Mouse (Mus musculus): ENCODE data around the gene Irgq. TPM values are rescaled to one million over a fixed set of nuclear protein-coding genes. Genes with fewer than 3 reads are reported as not detected.
"Not testable (repeated sequence)": the region's sequence is repeated elsewhere in the genome, so short reads cannot be mapped to it uniquely, and the experiment has no call there.

Gene Irgq
- polyA plus RNA-seq, 1 experiment: 0.18 TPM

DNA sequence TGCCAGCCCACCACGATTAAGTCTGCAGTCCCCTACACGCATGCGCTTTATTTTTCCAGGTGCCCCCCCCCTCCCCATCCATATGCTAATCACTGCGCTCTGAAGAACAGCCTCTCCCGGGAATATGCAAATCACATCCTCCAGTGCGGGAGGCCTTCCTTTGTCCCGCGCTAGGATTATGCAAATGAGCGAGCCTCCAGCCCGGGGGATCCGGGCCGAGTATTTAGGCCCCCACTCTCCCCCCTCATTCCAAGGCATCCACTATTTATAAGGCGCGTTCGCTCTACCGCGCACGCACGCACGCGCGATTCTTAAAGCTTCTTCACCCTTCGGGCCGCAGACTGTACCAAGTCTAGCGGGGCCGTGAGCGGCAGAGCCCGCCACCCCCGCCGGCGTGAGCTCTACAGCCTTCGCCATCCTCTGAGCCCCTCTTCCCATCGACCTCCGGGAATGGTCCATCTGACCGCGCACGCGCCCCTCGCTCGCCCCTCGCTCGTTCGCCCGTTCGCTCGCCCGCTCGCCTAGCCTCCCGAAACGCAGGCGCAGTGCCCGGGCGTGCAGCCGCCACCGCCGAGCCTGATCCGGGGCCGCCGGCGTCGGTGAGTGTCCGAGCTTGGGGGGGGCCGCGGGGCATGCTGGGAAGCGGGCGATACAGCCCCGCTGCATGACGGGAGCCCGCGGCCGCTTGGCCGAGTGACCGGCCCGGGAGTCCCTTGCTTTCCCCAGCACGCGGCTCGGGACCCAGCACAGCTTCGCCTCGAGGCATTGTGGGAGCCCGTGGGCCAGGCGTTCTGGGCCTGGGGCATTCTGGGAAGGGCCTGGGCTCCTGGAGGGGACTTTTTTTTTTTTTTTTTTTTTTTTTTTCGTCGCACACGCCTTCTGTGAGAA, 23.4 kb upstream of the Irgq start, which contains the start of gene Zfp428:
Gene Zfp428, plus strand, starts transcription at position 169 of the 888 bp plus-strand sequence.
- H3K27me3 ChIP-seq (ENCODE audit: control insufficient read depth): peaks cover 50% of the 10 kb centered on the region
- H3K4me3 ChIP-seq (replicated peaks): peak within 1 kb of the TSS; percentile 82

DNA sequence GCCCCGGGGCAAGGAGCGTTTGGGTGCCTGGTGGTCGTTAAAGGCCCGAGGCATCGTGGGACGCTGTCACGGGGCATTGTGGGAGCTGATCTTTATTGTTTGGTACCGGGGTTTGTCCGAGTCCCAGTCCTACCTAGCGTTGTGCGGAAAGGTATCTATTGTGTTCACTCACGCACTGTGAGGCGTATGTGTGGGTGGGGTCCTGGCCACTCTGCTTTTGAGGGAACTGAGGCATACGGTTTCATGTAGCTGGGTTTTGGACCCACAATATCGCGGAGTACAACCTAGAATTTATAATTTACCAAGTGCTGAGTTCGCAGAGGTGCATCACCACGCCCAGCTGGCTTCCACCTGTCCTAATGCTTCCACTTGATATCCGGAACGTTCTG, 22.8 kb upstream of the Irgq start:
- no peak for TF ChIP-seq GATA1 (IDR thresholded peaks at IDR 0.05; ENCODE audit: low read length)
- no peak for TF ChIP-seq TAL1 (IDR thresholded peaks at IDR 0.05; ENCODE audit: low read length)
- Histone ChIP-seq H3K27me3 (ENCODE audit: control insufficient read depth) (peaks cover 44% of the 10 kb centered on the region), H3K9me3 (ENCODE audit: control insufficient read depth, low read length) (no peaks in the 10 kb centered on the region), H3K4me1 (ENCODE audit: control insufficient read depth) (peaks cover 20% of the 10 kb centered on the region), H3K4me3 (replicated peaks) (peak overlapping the region; percentile 82), H3K36me3 (ENCODE audit: control insufficient read depth) (no peaks in the 10 kb centered on the region)

More for the DNA sequence above, 23.4 kb upstream of the Irgq start, which contains the start of gene Zfp428:
- no peaks in the 10 kb centered on the region for H3K36me3 ChIP-seq (ENCODE audit: control insufficient read depth)
- no peaks in the 10 kb centered on the region for H3K9me3 ChIP-seq (ENCODE audit: control insufficient read depth, low read length)
- peaks cover 20% of the 10 kb centered on the region for H3K4me1 ChIP-seq (ENCODE audit: control insufficient read depth)
- TF ChIP-seq TAL1 (IDR thresholded peaks at IDR 0.05; ENCODE audit: low read length) (no peak), GATA1 (IDR thresholded peaks at IDR 0.05; ENCODE audit: low read length) (no peak)

DNA sequence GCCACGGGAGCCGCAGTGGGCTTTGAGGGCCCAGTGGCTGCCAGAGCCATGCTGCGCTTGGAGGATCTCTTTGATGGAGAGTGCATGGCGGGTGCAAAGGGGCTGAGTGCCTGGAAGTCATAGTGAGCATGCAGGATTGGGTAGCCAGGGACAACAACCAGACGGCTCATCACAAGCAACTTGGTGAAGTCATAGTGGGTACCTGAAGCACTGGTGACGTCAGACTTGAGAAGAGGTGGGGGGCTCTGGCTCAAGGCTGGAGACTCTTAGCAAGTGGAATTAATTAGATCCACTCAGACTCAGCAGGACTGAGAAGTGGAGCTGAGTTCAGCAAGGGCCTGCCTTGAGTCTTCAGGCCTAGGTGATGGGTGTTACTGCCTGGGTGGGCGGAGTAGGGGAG, 18.1 kb upstream of the Irgq start, which contains the start of gene AC161166.1:
Gene AC161166.1, minus strand, starts transcription at position 101 of the 400 bp plus-strand sequence.
- no peaks in the 10 kb centered on the region; the same call in 1 of the 2 replicates for H3K27me3 ChIP-seq (ENCODE audit: control insufficient read depth)
- no peaks in the 10 kb centered on the region for H3K9me3 ChIP-seq (ENCODE audit: control insufficient read depth, low read length)
- H3K4me1 ChIP-seq (ENCODE audit: control insufficient read depth): peaks cover 8% of the 10 kb centered on the region
- H3K36me3 ChIP-seq (ENCODE audit: control insufficient read depth): no peaks in the 10 kb centered on the region
- no peak within 1 kb of the TSS for H3K4me3 ChIP-seq (replicated peaks)
- TF ChIP-seq TAL1 (IDR thresholded peaks at IDR 0.05; ENCODE audit: low read length) (no peak), GATA1 (IDR thresholded peaks at IDR 0.05; ENCODE audit: low read length) (no peak)

DNA sequence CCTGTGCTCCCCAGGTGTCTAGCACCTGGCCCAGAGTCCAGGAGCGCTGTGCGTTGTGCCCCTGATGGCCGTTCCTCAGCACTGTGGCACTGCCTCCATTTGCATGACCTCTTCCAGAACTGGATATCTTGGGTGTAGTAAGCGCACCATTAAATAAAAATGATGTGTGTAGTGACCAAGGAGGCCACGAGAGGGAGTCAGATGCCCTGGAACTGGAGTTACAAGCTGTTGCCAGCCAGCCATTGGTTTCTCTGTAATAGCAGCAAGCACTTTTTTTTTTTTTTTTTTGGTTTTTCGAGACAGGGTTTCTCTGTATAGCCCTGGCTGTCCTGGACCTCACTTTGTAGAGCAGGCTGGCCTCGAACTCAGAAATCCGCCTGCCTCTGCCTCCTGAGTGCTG, 14.2 kb upstream of the Irgq start:
- not testable (repeated sequence) for H3K4me1 ChIP-seq (ENCODE audit: control insufficient read depth); H3K27me3 ChIP-seq (ENCODE audit: control insufficient read depth); H3K4me3 ChIP-seq (replicated peaks); H3K9me3 ChIP-seq (ENCODE audit: control insufficient read depth, low read length); H3K36me3 ChIP-seq (ENCODE audit: control insufficient read depth)

GRCm38 (mm10) chr7:24517077-24517476, 13.4 kb upstream of the Irgq start:
- Histone ChIP-seq H3K4me3 (replicated peaks) (no peak overlapping the region), H3K27me3 (ENCODE audit: control insufficient read depth) (no peaks in the 10 kb centered on the region), H3K36me3 (ENCODE audit: control insufficient read depth) (no peaks in the 10 kb centered on the region), H3K4me1 (ENCODE audit: control insufficient read depth) (no peaks in the 10 kb centered on the region), H3K9me3 (ENCODE audit: control insufficient read depth, low read length) (no peaks in the 10 kb centered on the region)
- TF ChIP-seq GATA1 (IDR thresholded peaks at IDR 0.05; ENCODE audit: low read length) (no peak), TAL1 (IDR thresholded peaks at IDR 0.05; ENCODE audit: low read length) (no peak)

GRCm38 (mm10) chr7:24517654-24518053, 12.8 kb upstream of the Irgq start:
- no peaks in the 10 kb centered on the region for H3K36me3 ChIP-seq (ENCODE audit: control insufficient read depth)
- no peaks in the 10 kb centered on the region for H3K9me3 ChIP-seq (ENCODE audit: control insufficient read depth, low read length)
- no peak overlapping the region for H3K4me3 ChIP-seq (replicated peaks)
- no peaks in the 10 kb centered on the region for H3K4me1 ChIP-seq (ENCODE audit: control insufficient read depth)
- no peak for TF ChIP-seq GATA1 (IDR thresholded peaks at IDR 0.05; ENCODE audit: low read length)
- no peak for TF ChIP-seq TAL1 (IDR thresholded peaks at IDR 0.05; ENCODE audit: low read length)
- no peaks in the 10 kb centered on the region for H3K27me3 ChIP-seq (ENCODE audit: control insufficient read depth)

GRCm38 (mm10) chr7:24519130-24519529, 11.4 kb upstream of the Irgq start:
- Histone ChIP-seq H3K9me3 (ENCODE audit: control insufficient read depth, low read length) (no peaks in the 10 kb centered on the region), H3K27me3 (ENCODE audit: control insufficient read depth) (peaks cover 2% of the 10 kb centered on the region; the same call in 1 of the 2 replicates), H3K4me1 (ENCODE audit: control insufficient read depth) (no peaks in the 10 kb centered on the region), H3K4me3 (replicated peaks) (no peak overlapping the region), H3K36me3 (ENCODE audit: control insufficient read depth) (no peaks in the 10 kb centered on the region)
- TF ChIP-seq GATA1 (IDR thresholded peaks at IDR 0.05; ENCODE audit: low read length) (no peak), TAL1 (IDR thresholded peaks at IDR 0.05; ENCODE audit: low read length) (no peak)

- not testable (repeated sequence) for H3K4me3 ChIP-seq (replicated peaks); H3K27me3 ChIP-seq (ENCODE audit: control insufficient read depth); H3K36me3 ChIP-seq (ENCODE audit: control insufficient read depth); H3K9me3 ChIP-seq (ENCODE audit: control insufficient read depth, low read length); H3K4me1 ChIP-seq (ENCODE audit: control insufficient read depth)
Measured at GRCm38 (mm10) chr7:24520054-24520453, 10.4 kb upstream of the Irgq start.

- peaks cover 2% of the 10 kb centered on the region; the same call in 1 of the 2 replicates for H3K27me3 ChIP-seq (ENCODE audit: control insufficient read depth)
- 0 out of 2 replicates have a peak, but pooled peaks cover 2% of the 10 kb centered on the region for H3K4me1 ChIP-seq (ENCODE audit: control insufficient read depth)
- H3K36me3 ChIP-seq (ENCODE audit: control insufficient read depth): no peaks in the 10 kb centered on the region
- H3K4me3 ChIP-seq (replicated peaks): no peak overlapping the region
- TF ChIP-seq GATA1 (IDR thresholded peaks at IDR 0.05; ENCODE audit: low read length) (no peak), TAL1 (IDR thresholded peaks at IDR 0.05; ENCODE audit: low read length) (no peak)
- no peaks in the 10 kb centered on the region for H3K9me3 ChIP-seq (ENCODE audit: control insufficient read depth, low read length)
Measured at GRCm38 (mm10) chr7:24522805-24523204, 7.7 kb upstream of the Irgq start.
